Mouse (Mus musculus) kidney, adult 2 months (tissue): Measurements from ENCODE around the gene Ap2s1. TPM values are rescaled to one million over a fixed set of nuclear protein-coding genes. Genes with fewer than 3 reads are reported as not detected.

Experiments
- DNase-seq: peaks from one replicate; pipeline ENCODE4 v3.0.0; 2021
- H3K27ac ChIP-seq: fragments of 200-500 bp; 2 replicates; pipeline ENCODE4 v1.5.1; 2012; ENCODE audit warnings: low read depth, low read length, control low read depth, inconsistent platforms; ENCODE audit not compliant: insufficient read depth
- H3K27me3 ChIP-seq: fragments of 200-500 bp; replicated peaks from 2 replicates; pipeline ENCODE4 v1.6.1; 2012; ENCODE audit warnings: mild to moderate bottlenecking, moderate library complexity, low read length, inconsistent platforms; ENCODE audit not compliant: control insufficient read depth, insufficient read depth
- H3K36me3 ChIP-seq: fragments of 200-500 bp; 2 replicates; pipeline ENCODE4 v1.6.1; 2012; ENCODE audit warnings: mild to moderate bottlenecking, moderate library complexity, low read length, inconsistent platforms; ENCODE audit not compliant: control insufficient read depth, insufficient read depth
- H3K4me1 ChIP-seq: fragments of 200-500 bp; 2 replicates; pipeline ENCODE4 v1.6.1; 2011; ENCODE audit warnings: low read length; ENCODE audit not compliant: control insufficient read depth, insufficient read depth
- H3K4me3 ChIP-seq: fragments of 200-500 bp; 2 replicates; pipeline ENCODE4 v1.5.1; 2011; ENCODE audit warnings: mild to moderate bottlenecking, low read depth, low read length, control low read depth; ENCODE audit not compliant: insufficient read depth
- CTCF ChIP-seq: fragments of 200-500 bp; conservative IDR thresholded peaks from 2 replicates; pipeline ENCODE4 v1.5.1; 2011; ENCODE audit warnings: low read depth, mild to moderate bottlenecking, control low read depth, low read length, moderate library complexity, mixed read lengths; ENCODE audit not compliant: insufficient read depth, insufficient read length
- POLR2A ChIP-seq: fragments of 200-500 bp; IDR thresholded peaks from one replicate; pipeline ENCODE4 v1.6.1; 2011; ENCODE audit warnings: low read depth, low read length, control low read depth
- WGBS: fragments of 180-500 bp; shearing (Covaris S2); methylation state at CpG from one replicate; pipeline ENCODE4 v1.1.7; 2018; 5-methylcytosine and 5-hydroxymethylcytosine counted together
- polyA plus RNA-seq: library from polyadenylated mRNA; depleted of rRNA; stranded (reverse); fragments of >200 nt; gene quantifications from 2 replicates; pipeline ENCODE4 v1.2.3, GENCODE M21; 2012; rRNA removed

Ap2s1 gene
- 288 and 300 TPM in 2 replicates for polyA plus RNA-seq

- WGBS, result under 1% methylated on average over 34 of the region's 34 CpGs
- H3K4me3 ChIP-seq, result peak within 1 kb of the TSS; percentile 69
- no peaks in the 10 kb centered on the region for H3K36me3 ChIP-seq
Measured at GRCm38 (mm10) chr7:16738073-16738696, at the start of gene Ap2s1. Gene Ap2s1 (plus strand): TSS chr7:16738410.

GRCm38 (mm10) chr7:16689196-16689595 lies 49.0 kb upstream of the Ap2s1 start:
- Histone ChIP-seq H3K27ac (no peak overlapping the region), H3K36me3 (no peaks in the 10 kb centered on the region), H3K4me3 (no peak overlapping the region), H3K27me3 (no peaks in the 10 kb centered on the region), H3K4me1 (no peaks in the 10 kb centered on the region)
- DNase-seq, result no peak
- TF ChIP-seq CTCF, result no peak
- TF ChIP-seq POLR2A, result no peak
- WGBS, result 70% methylated on average over 5 of the region's 5 CpGs

More at GRCm38 (mm10) chr7:16738073-16738696, at the start of gene Ap2s1:
- no peak for TF ChIP-seq CTCF
- TF ChIP-seq POLR2A, result no peak
- H3K27me3 ChIP-seq, result no peaks in the 10 kb centered on the region
- peaks cover 6% of the 10 kb centered on the region; the same call in 1 of the 2 replicates for H3K4me1 ChIP-seq
- peak; percentile 99 for DNase-seq
- H3K27ac ChIP-seq, result no peak within 1 kb of the TSS

GRCm38 (mm10) chr7:16695025-16695424 lies 43.2 kb upstream of the Ap2s1 start:
- Histone ChIP-seq H3K4me1 (no peaks in the 10 kb centered on the region), H3K4me3 (no peak overlapping the region), H3K27ac (no peak overlapping the region), H3K27me3 (no peaks in the 10 kb centered on the region), H3K36me3 (no peaks in the 10 kb centered on the region)
- peak; percentile 39 for DNase-seq
- WGBS, result 32% methylated on average over 3 of the region's 3 CpGs
- TF ChIP-seq CTCF (peak; percentile 61), POLR2A (no peak)

- peak; percentile 3 for DNase-seq
- no peak overlapping the region for H3K4me3 ChIP-seq
- H3K27ac ChIP-seq, result no peak overlapping the region
- H3K36me3 ChIP-seq, result no peaks in the 10 kb centered on the region
- TF ChIP-seq POLR2A, result no peak
- peak; percentile 71 for TF ChIP-seq CTCF
- no peaks in the 10 kb centered on the region for H3K4me1 ChIP-seq
- H3K27me3 ChIP-seq, result no peaks in the 10 kb centered on the region
- WGBS, result 38% methylated on average over 2 of the region's 2 CpGs
Measured at GRCm38 (mm10) chr7:16699042-16699441, 39.2 kb upstream of the Ap2s1 start.

GRCm38 (mm10) chr7:16700583-16700982 lies 37.6 kb upstream of the Ap2s1 start:
- no peaks in the 10 kb centered on the region for H3K4me1 ChIP-seq
- no peak overlapping the region for H3K27ac ChIP-seq
- no peak overlapping the region for H3K4me3 ChIP-seq
- TF ChIP-seq POLR2A, result no peak
- no peak for TF ChIP-seq CTCF
- no peak for DNase-seq
- H3K27me3 ChIP-seq, result no peaks in the 10 kb centered on the region
- H3K36me3 ChIP-seq, result no peaks in the 10 kb centered on the region
- WGBS, result 66% methylated on average over 5 of the region's 5 CpGs

GRCm38 (mm10) chr7:16706385-16706784 lies 31.8 kb upstream of the Ap2s1 start:
- Histone ChIP-seq H3K4me3 (no peak overlapping the region), H3K27ac (no peak overlapping the region), H3K36me3 (no peaks in the 10 kb centered on the region), H3K4me1 (no peaks in the 10 kb centered on the region), H3K27me3 (no peaks in the 10 kb centered on the region)
- no peak for TF ChIP-seq POLR2A
- TF ChIP-seq CTCF, result no peak
- DNase-seq, result no peak
- WGBS, result 37% methylated on average over 9 of the region's 9 CpGs

GRCm38 (mm10) chr7:16708244-16708643 lies 30.0 kb upstream of the Ap2s1 start:
- no peak overlapping the region for H3K27ac ChIP-seq
- H3K27me3 ChIP-seq, result no peaks in the 10 kb centered on the region
- no peak overlapping the region for H3K4me3 ChIP-seq
- H3K4me1 ChIP-seq, result no peaks in the 10 kb centered on the region
- H3K36me3 ChIP-seq, result no peaks in the 10 kb centered on the region
- TF ChIP-seq CTCF (no peak), POLR2A (no peak)
- no peak for DNase-seq
- WGBS, result 54% methylated on average over 9 of the region's 9 CpGs
